Mouse (Mus musculus): ENCODE data around the gene Npm3.

Npm3 gene

DNA sequence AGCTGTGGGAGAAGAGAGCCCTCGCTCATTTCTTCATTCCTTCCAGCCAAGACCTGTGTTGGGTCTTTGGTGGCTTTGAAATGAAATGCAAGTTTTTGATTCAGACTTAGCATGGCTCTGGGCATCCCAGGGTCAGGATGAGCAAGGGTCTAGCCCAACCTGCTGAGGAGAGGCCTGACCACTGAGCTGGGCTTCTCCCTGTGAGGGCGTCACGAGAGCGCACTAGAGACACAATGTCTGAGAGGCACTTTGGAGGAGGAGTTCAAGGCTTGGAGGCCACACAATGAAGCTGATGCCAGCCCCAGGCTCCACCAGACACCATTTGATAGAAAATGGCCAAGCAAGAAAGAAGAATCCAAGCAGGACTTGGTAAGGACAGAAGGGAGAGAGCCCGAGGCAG lies 15.2 kb downstream of the Npm3 start:
- ATAC-seq (ENCODE audit: low TSS enrichment) = no peak

GRCm38 (mm10) chr19:45733564-45733963 lies 15.8 kb downstream of the Npm3 start:
- no peak for ATAC-seq (ENCODE audit: low TSS enrichment)

- no peak for ATAC-seq (ENCODE audit: low TSS enrichment)
Observed at GRCm38 (mm10) chr19:45731658-45732057, 17.7 kb downstream of the Npm3 start.

DNA sequence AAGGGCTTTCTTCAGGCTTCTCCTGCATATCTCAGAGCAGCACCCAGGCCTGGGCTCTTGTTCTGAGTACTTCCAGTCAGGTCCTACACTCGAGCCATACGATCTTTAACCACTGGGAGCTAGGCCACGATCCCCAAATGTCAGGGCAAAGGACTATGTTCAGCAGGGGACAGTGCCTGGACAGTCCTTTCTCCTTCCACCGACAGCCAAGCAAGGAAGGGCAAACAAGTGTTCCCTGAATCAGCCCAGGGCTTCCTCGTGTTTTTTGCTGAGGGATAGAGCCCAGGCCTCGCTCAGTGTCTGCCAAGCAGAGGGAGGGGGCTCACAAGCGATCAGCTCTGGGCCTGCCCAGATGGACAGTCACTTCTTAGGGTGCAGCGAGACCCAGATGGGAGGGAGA lies 19.3 kb downstream of the Npm3 start:
- ATAC-seq (ENCODE audit: low TSS enrichment) = no peak

- no peak for ATAC-seq (ENCODE audit: low TSS enrichment)
Observed at GRCm38 (mm10) chr19:45727231-45727630, 22.2 kb downstream of the Npm3 start.

GRCm38 (mm10) chr19:45725677-45726277 lies 23.6 kb downstream of the Npm3 start:
- no peak for ATAC-seq (ENCODE audit: low TSS enrichment)

DNA sequence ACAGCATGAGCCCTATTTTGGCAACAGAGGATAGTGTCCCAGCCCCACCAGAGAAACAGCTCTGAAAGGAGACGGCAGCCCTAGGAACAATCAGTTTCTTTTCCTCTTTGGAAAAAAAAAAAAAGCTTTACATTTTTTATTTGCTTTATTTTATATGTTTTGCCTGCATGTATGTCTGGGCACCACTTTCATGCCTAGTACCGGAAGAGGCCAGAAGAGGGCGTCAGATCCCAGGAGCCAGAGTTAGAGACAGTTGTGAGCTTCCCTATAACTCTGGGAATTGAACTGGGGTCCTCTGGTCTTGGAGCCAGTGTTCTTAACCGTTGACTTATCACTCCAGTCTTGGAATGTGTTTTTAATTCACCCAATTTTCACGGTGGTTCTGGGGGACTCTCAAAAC lies 27.2 kb downstream of the Npm3 start:
- ATAC-seq (ENCODE audit: low TSS enrichment) = no peak

DNA sequence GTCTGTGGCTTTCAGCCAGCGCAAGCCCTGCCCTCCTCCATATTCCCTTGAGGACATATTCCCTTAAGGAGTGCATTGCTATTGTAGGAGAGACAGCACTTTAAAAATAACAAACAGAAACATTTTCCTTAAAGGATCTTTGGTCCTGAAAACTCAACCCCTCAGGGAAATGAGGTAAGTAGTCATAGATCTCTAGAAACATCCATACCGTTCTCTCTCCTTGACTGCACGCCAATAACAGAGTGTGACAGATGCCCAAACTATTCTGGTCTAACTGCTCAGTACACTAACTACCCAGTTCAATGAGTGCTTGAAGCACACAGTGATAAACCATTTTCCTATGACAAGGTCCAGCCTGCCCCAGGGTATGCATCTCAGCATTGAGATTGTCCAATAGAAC lies 31.1 kb downstream of the Npm3 start:
- peak; percentile 31; the same call in 1 of the 2 replicates for ATAC-seq (ENCODE audit: low TSS enrichment)

- peak; percentile 91 for ATAC-seq (ENCODE audit: low TSS enrichment)
Observed at GRCm38 (mm10) chr19:45717493-45718220, 31.7 kb downstream of the Npm3 start.

DNA sequence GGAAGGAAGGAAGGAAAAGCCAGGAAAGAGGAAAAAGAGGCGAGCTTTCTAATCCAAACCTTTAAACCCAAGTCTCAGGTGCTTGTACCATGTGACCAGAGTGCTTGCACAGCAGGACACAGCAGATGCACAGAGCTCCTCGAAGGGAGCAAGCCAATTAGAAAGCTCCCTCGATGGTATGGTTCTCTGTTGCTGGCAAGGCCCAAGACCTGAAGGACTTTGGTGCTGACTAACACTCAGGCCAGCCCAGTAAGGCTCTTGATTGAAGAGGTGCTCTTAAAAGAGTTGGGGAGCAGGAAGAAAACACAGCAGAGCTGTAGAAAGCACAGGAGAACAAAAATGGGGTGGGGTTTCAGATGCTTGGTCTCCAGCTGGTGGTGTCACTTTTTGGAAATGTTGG lies 40.7 kb downstream of the Npm3 start:
- ATAC-seq (ENCODE audit: low TSS enrichment) = no peak
